Mouse (Mus musculus): ENCODE data around the gene Armcx2.

DNA sequence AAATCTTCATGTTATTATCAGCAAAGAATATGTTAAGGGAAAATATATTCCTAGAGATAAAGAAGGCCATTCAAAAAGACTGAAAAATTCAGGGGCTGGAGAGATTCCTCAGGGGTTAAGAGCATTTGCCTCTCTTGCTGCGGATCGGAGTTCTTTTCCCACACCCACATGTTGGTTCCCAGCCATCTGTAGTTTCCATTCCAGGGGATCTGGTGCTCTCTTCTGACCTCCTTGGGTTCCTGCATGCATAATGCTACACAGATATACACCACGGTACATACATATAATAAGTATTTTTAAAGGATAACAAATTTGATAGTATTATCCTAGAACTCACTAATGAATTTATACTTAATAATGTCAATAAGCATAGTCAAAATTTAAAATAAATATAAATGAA lies 21.5 kb upstream of the Armcx2 start:
- TF ChIP-seq CTCF (IDR thresholded peaks at IDR 0.05; ENCODE audit: low read depth) = peak; percentile 53
- TF ChIP-seq EP300 (IDR thresholded peaks at IDR 0.05; ENCODE audit: low read depth) = no peak
